Mouse (Mus musculus) gastrocnemius, postnatal 14 days (tissue): ENCODE results near the gene Fuz. TPM values are rescaled to one million over a fixed set of nuclear protein-coding genes. Genes with fewer than 3 reads are reported as not detected.

Source experiments
- DNase-seq: peaks from one replicate; pipeline ENCODE4 v3.0.0; 2021; ENCODE audit warnings: mixed read lengths
- intact Hi-C: fragments of 180-260 bp; cut with DNase I; formaldehyde crosslinking; loops from one replicate; pipeline ENCODE4 v1.15.1; 2025; ENCODE audit warnings: low total_unique reads
- microRNA-seq, 2 experiments: library from miRNA; unstranded; fragments of <30 nt; microRNA quantifications; one replicate each; pipeline ENCODE4 v1.2.0; 2021
- total RNA-seq, 2 experiments: library from RNA; stranded (reverse); gene quantifications; 2 replicates each; pipeline ENCODE4 v1.2.3; 2021

Fuz gene
- total RNA-seq, 2 experiments from 2014 or later, result 18.8 to 23.4 TPM

GRCm38 (mm10) chr7:44916881-44917280 lies 21.0 kb downstream of the Fuz start:
- intact Hi-C loops, result no loop called here

GRCm38 (mm10) chr7:44918219-44918618 lies 22.3 kb downstream of the Fuz start:
- no peak for DNase-seq
- intact Hi-C loops, result no loop called here

More at GRCm38 (mm10) chr7:44916881-44917280, 21.0 kb downstream of the Fuz start:
- no peak for DNase-seq

GRCm38 (mm10) chr7:44919127-44919526 lies 23.2 kb downstream of the Fuz start:
- DNase-seq, result no peak
- intact Hi-C loops, result no loop called here

GRCm38 (mm10) chr7:44922530-44922929 lies 26.7 kb downstream of the Fuz start:
- intact Hi-C loops, result loop anchor here (5.0 kb wide), 1 partner anchor 35 kb away; no protein-coding TSS in a partner anchor
- no peak for DNase-seq

DNA sequence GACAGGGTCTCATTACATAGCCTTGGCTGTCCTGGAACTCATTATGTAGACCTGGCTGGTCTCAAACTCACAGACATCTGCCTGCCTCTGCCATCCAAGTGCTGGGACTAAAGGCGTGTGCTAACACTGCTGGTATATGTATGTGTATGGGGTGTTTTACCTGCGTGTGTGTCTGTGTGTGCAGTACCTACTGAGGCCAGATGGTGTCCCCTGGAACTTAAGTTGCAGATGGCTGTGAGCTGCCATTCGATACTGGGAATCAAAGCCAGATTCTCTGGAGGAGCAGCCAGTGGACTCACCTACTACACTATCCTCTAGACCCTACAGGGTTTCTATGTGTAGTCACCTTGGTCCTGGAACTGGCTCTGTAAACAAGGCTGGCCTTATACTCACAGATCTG lies 29.6 kb downstream of the Fuz start:
- no peak for DNase-seq
- intact Hi-C loops, result no loop called here

- intact Hi-C loops, result no loop called here
- no peak for DNase-seq
Observed at GRCm38 (mm10) chr7:44928570-44928969, 32.7 kb downstream of the Fuz start.

GRCm38 (mm10) chr7:44929204-44930151 lies 33.6 kb downstream of the Fuz start, which contains the start of gene Ap2a1:
Ap2a1 (minus strand) TSS chr7:44929496.
- peak; percentile 100 for DNase-seq
- intact Hi-C loops, result no loop called here

- no peak for DNase-seq
- intact Hi-C loops, result no loop called here
Observed at GRCm38 (mm10) chr7:44938680-44939079, 42.8 kb downstream of the Fuz start.

DNA sequence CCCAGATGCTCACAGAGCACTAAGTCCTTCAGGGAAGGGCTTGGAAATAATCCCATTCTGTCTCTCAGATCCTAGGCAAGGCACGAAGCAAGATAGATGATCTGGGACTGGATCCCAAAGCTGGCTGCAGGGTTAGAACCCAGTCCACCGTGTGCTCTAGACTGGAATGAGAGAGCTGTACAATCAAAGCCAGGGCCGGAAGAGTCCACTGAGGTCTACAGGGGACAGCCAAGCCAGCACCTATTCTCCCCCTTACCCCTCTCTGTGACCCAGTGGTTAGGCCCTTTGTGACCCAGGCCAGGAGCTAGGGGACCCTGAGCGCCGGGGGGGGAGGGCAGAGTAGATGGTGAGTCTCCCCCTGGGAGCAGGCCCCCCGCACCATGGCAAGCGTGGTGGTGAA lies 47.0 kb downstream of the Fuz start, which contains the start of gene Tsks:
Gene Tsks, plus strand, starts transcription at position 301 of the 400 bp plus-strand sequence.
- DNase-seq, result no peak

DNA sequence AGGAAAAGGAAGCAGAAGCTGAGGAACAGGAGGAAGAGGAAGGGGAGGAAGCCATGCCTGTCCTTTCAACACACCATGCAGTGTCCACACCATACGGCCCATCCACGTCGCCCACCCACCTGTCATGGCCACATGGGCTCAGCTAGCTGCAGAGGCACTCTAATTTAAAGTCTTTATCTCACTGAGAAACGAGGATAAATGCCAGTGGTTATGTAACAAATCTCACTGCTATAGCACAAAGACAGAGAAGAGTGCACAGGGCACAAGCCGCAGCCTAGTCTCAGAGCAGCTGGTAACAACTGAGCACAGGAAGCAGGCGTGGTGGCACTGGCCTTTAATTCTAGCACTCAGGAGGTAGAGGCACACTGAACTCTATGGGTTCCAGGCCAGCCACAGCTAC lies 54.0 kb downstream of the Fuz start:
- DNase-seq, result no peak
- intact Hi-C loops, result loop anchor here (10.0 kb wide), 1 partner anchor 45 kb away; no protein-coding TSS in a partner anchor

More for the DNA sequence above, 47.0 kb downstream of the Fuz start, which contains the start of gene Tsks:
- intact Hi-C loops, result no loop called here

GRCm38 (mm10) chr7:44951960-44952359 lies 56.1 kb downstream of the Fuz start:
- intact Hi-C loops, result loop anchor here (10.0 kb wide), 1 partner anchor 47 kb away; no protein-coding TSS in a partner anchor
- peak; percentile 71 for DNase-seq

Small RNA genes within 50 kb of the gene (microRNA-seq; reads per million reads assigned to microRNA genes)
- 0 reads per million in 2 experiments for gene Mir707

Other genes with a start within 250 kb of the Fuz start
- 10 to 100 TPM; 20.6 to 24.4 TPM for gene Myh14, start 225.2 kb upstream of the Fuz start, total RNA-seq
- gene Izumo2, start 187.3 kb upstream of the Fuz start, total RNA-seq, result not detected
- 10 to 100 TPM; 14.5 to 16.2 TPM for gene Vrk3, start 147.7 kb upstream of the Fuz start, total RNA-seq
- under 1 TPM in 1 of 2 experiments, not detected in 1; 0.16 TPM for gene Zfp473, start 145.0 kb upstream of the Fuz start, total RNA-seq
- 10 to 100 TPM; 21.2 to 28.1 TPM for gene Nup62, start 80.0 kb upstream of the Fuz start, total RNA-seq
- gene Il4i1, start 79.7 kb upstream of the Fuz start, total RNA-seq, result 1 to 10 TPM; 2.3 to 2.6 TPM
- gene Atf5, start 79.4 kb upstream of the Fuz start, total RNA-seq, result 10 to 100 TPM; 54.5 to 62.2 TPM
- 10 to 100 TPM; 85.9 to 86.7 TPM for gene Akt1s1, start 47.1 kb upstream of the Fuz start, total RNA-seq
- 10 to 100 TPM; 28.2 to 38.9 TPM for gene Tbc1d17, start 47.0 kb upstream of the Fuz start, total RNA-seq
- gene Pnkp, start 38.9 kb upstream of the Fuz start, total RNA-seq, result 10 to 100 TPM; 15.1 to 16.6 TPM
- gene Ptov1, start 26.3 kb upstream of the Fuz start, total RNA-seq, result 100 to 1,000 TPM; 161 to 167 TPM
- 10 to 100 TPM; 48.0 to 49.7 TPM for gene Med25, start 3.4 kb upstream of the Fuz start, total RNA-seq
- gene Ap2a1, start 33.4 kb downstream of the Fuz start, total RNA-seq, result 10 to 100 TPM; 55.4 to 60.8 TPM
- not detected for gene Tsks, start 47.1 kb downstream of the Fuz start, total RNA-seq
- gene Cpt1c, start 78.8 kb downstream of the Fuz start, total RNA-seq, result 1 to 10 TPM; 2.3 to 2.7 TPM
- 100 to 1,000 TPM; 144 to 227 TPM for gene Prmt1, start 90.5 kb downstream of the Fuz start, total RNA-seq
- 10 to 100 TPM; 20.0 to 22.2 TPM for gene Irf3, start 101.6 kb downstream of the Fuz start, total RNA-seq
- gene Bcl2l12, start 102.6 kb downstream of the Fuz start, total RNA-seq, result 10 to 100 TPM in 1 of 2 experiments, 1 to 10 TPM in 1; 10.0 to 10.6 TPM
- 10 to 100 TPM; 35.6 to 40.1 TPM for gene Scaf1, start 120.3 kb downstream of the Fuz start, total RNA-seq
- 10 to 100 TPM; 43.1 to 53.1 TPM for gene Rras, start 121.9 kb downstream of the Fuz start, total RNA-seq
- 10 to 100 TPM; 17.9 to 29.6 TPM for gene Prr12, start 156.8 kb downstream of the Fuz start, total RNA-seq
- gene Nosip, start 166.3 kb downstream of the Fuz start, total RNA-seq, result 10 to 100 TPM; 34.3 to 35.2 TPM
- 1 to 10 TPM; 7.2 to 7.6 TPM for gene Prrg2, start 166.6 kb downstream of the Fuz start, total RNA-seq
- 10 to 100 TPM; 57.2 to 80.5 TPM for gene Rcn3, start 196.1 kb downstream of the Fuz start, total RNA-seq
- gene Fcgrt, start 207.8 kb downstream of the Fuz start, total RNA-seq, result 10 to 100 TPM; 62.5 to 64.4 TPM
- 100 to 1,000 TPM; 599 to 696 TPM for gene Rps11, start 228.4 kb downstream of the Fuz start, total RNA-seq
- gene Rpl13a, start 232.7 kb downstream of the Fuz start, total RNA-seq, result 100 to 1,000 TPM; 742 to 866 TPM
- not detected for gene Gm45713, start 240.2 kb downstream of the Fuz start, total RNA-seq
- gene Flt3l, start 240.4 kb downstream of the Fuz start, total RNA-seq, result 1 to 10 TPM; 1.9 to 2.5 TPM